Mouse (Mus musculus): ENCODE measurements at regions not wholly inside any gene's neighbourhood (a gene's known extent, or its start where the extent isn't known, plus 50 kb on each side); places are given as distances from the start of the nearest gene placed in this dataset.

DNA sequence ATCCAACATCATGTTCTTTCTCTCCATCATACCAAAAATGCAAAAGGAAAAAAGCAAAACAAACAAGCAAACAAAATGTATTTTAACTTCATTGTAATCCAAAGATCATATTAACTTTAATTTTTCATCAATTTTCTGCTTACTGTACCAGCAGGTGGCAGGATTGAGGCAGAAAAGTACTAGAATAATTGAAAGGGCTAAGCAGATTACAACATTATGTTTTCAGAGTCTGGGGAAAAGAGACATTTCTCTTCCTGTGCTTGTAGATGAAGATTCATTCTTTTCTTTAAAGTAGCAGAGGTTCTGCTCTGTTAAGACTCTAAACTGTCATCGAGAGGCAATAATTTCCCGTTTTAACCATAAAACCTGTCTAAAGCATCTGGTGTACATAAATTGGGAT, 394.7 kb upstream of the Slitrk6 start:
- DNase-seq (ENCODE audit: low read depth), result peak; percentile 26

DNA sequence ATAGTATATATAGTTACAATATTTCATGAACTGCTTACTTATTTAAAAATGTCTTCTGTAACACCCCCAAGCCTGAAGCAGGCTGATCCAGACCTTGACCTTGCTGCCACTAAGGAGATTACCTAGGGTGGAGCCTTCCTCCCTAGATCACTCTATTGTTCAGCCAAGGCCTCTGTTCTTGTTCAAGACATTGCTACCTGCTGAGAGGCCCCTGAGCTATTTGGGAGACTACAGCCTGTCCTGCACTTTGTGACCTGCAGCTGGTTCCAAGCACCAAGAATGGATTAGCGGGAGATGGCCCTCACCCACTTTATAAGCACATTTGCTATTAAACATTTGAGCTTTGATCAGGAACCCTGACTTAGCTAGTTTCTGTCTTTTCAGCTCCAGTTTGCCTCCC, 361.7 kb upstream of the Slitrk6 start:
- no peak for DNase-seq (ENCODE audit: low read depth)

DNA sequence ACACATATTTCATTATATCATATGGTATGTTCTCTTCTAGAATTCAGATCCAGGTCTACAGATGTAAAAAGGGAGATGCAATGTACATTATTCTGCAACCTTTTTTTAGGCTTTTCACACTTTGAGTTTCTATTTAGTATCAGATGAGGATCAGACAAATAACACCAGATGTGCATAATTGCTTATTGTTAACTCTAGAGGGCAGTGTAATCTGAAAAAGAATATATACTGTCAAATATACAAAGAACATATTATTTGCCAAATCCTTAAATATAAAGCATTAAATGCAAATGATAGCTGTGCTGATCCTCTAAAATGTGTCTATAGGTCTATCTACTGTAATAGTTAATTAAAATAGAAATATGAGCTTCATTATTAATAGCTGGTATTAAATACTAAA, 348.6 kb upstream of the Slitrk6 start:
- DNase-seq (ENCODE audit: low read depth), result no peak

DNA sequence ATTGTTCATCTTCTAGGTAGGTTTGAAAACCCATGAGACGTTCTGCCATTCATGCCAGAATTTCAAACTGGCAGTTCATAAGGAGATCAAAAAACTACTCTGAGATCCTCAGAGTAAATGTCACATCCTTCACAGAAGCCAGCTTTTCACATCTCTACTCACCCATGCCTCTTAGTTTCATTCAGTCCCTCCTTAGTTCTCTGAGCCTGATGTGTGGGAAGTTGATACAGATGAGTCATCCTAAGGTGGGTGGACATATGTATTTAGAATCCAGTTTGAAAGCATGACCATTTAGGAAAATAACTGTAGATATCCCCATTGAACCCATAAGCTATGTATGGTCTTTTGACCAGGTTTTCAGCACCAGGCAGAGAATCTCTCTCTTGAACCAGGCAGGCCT, 345.3 kb upstream of the Slitrk6 start:
- no peak for DNase-seq (ENCODE audit: low read depth)

GRCm38 (mm10) chr14:111096229-111096628, 341.3 kb upstream of the Slitrk6 start:
- DNase-seq (ENCODE audit: low read depth), result no peak

- no peak for DNase-seq (ENCODE audit: low read depth)
Observed at GRCm38 (mm10) chr14:111074517-111074916, 319.6 kb upstream of the Slitrk6 start.

GRCm38 (mm10) chr14:111073529-111073928, 318.6 kb upstream of the Slitrk6 start:
- DNase-seq (ENCODE audit: low read depth), result no peak

Measured in NIH3T3 (cell line).